Mouse (Mus musculus): Measurements from ENCODE around the gene Tsks. TPM values are rescaled to one million over a fixed set of nuclear protein-coding genes. Genes with fewer than 3 reads are reported as not detected.

The Tsks gene
- total RNA-seq, 2 experiments from 2014 or later: not detected

GRCm38 (mm10) chr7:45005321-45005992 lies 62.5 kb downstream of the Tsks start:
- no peak for DNase-seq (ENCODE audit: low spot score in 2 of 2)

- DNase-seq (ENCODE audit: low spot score in 2 of 2): no peak
Observed at GRCm38 (mm10) chr7:45006503-45006902, 63.5 kb downstream of the Tsks start.

GRCm38 (mm10) chr7:45007141-45007540 lies 64.1 kb downstream of the Tsks start:
- DNase-seq (ENCODE audit: low spot score in 2 of 2): no peak

Other genes with a start within 250 kb of the Tsks start
- gene Izumo2, start 234.5 kb upstream of the Tsks start, total RNA-seq (2021): not detected
- gene Vrk3, start 194.8 kb upstream of the Tsks start, total RNA-seq (2021): 10 to 100 TPM; 40.4 to 42.1 TPM
- gene Zfp473, start 192.2 kb upstream of the Tsks start, total RNA-seq (2021): under 1 TPM; 0.30 to 0.51 TPM
- 10 to 100 TPM; 48.5 to 52.7 TPM for gene Nup62, start 127.1 kb upstream of the Tsks start, total RNA-seq (2021)
- gene Il4i1, start 126.8 kb upstream of the Tsks start, total RNA-seq (2021): 1 to 10 TPM; 1.6 to 2.6 TPM
- 100 to 1,000 TPM; 136 to 217 TPM for gene Atf5, start 126.5 kb upstream of the Tsks start, total RNA-seq (2021)
- gene Akt1s1, start 94.2 kb upstream of the Tsks start, total RNA-seq (2021): 100 to 1,000 TPM in 1 of 2 experiments, 10 to 100 TPM in 1; 86.3 to 128 TPM
- 10 to 100 TPM; 48.1 to 60.2 TPM for gene Tbc1d17, start 94.1 kb upstream of the Tsks start, total RNA-seq (2021)
- gene Pnkp, start 86.1 kb upstream of the Tsks start, total RNA-seq (2021): 10 to 100 TPM; 33.8 to 40.8 TPM
- 100 to 1,000 TPM; 232 to 253 TPM for gene Ptov1, start 73.4 kb upstream of the Tsks start, total RNA-seq (2021)
- gene Med25, start 50.5 kb upstream of the Tsks start, total RNA-seq (2021): 10 to 100 TPM; 75.2 to 90.9 TPM
- gene Fuz, start 47.1 kb upstream of the Tsks start, total RNA-seq (2021): 10 to 100 TPM; 24.1 to 28.3 TPM
- gene Ap2a1, start 13.7 kb upstream of the Tsks start, total RNA-seq (2021): 10 to 100 TPM; 81.7 to 97.4 TPM
- 10 to 100 TPM in 1 of 2 experiments, 1 to 10 TPM in 1; 9.3 to 12.8 TPM for gene Cpt1c, start 31.6 kb downstream of the Tsks start, total RNA-seq (2021)
- gene Prmt1, start 43.4 kb downstream of the Tsks start, total RNA-seq (2021): 100 to 1,000 TPM; 203 to 216 TPM
- 100 to 1,000 TPM; 128 to 131 TPM for gene Irf3, start 54.4 kb downstream of the Tsks start, total RNA-seq (2021)
- 10 to 100 TPM; 13.9 to 14.2 TPM for gene Bcl2l12, start 55.5 kb downstream of the Tsks start, total RNA-seq (2021)
- gene Scaf1, start 73.2 kb downstream of the Tsks start, total RNA-seq (2021): 10 to 100 TPM; 75.1 to 85.9 TPM
- gene Rras, start 74.8 kb downstream of the Tsks start, total RNA-seq (2021): 100 to 1,000 TPM in 1 of 2 experiments, 10 to 100 TPM in 1; 86.9 to 106 TPM
- gene Prr12, start 109.7 kb downstream of the Tsks start, total RNA-seq (2021): 10 to 100 TPM; 30.8 to 45.3 TPM
- gene Nosip, start 119.2 kb downstream of the Tsks start, total RNA-seq (2021): 10 to 100 TPM; 44.3 to 46.8 TPM
- 10 to 100 TPM; 14.9 to 28.3 TPM for gene Prrg2, start 119.5 kb downstream of the Tsks start, total RNA-seq (2021)
- 10 to 100 TPM; 32.0 to 36.4 TPM for gene Rcn3, start 149.0 kb downstream of the Tsks start, total RNA-seq (2021)
- 100 to 1,000 TPM; 111 to 137 TPM for gene Fcgrt, start 160.6 kb downstream of the Tsks start, total RNA-seq (2021)
- gene Rps11, start 181.2 kb downstream of the Tsks start, total RNA-seq (2021): 1,000 to 10,000 TPM; 1,173 to 1,310 TPM
- gene Rpl13a, start 185.6 kb downstream of the Tsks start, total RNA-seq (2021): 1,000 to 10,000 TPM; 1,445 to 1,619 TPM
- gene Gm45713, start 193.0 kb downstream of the Tsks start, total RNA-seq (2021): not detected
- 10 to 100 TPM; 20.6 to 26.8 TPM for gene Flt3l, start 193.2 kb downstream of the Tsks start, total RNA-seq (2021)
- gene Pih1d1, start 211.1 kb downstream of the Tsks start, total RNA-seq (2021): 10 to 100 TPM; 57.3 to 58.6 TPM
- gene Aldh16a1, start 211.4 kb downstream of the Tsks start, total RNA-seq (2021): 10 to 100 TPM; 58.4 to 68.5 TPM
- under 1 TPM; 0.19 to 0.23 TPM for gene Slc17a7, start 220.7 kb downstream of the Tsks start, total RNA-seq (2021)
- gene Gfy, start 236.4 kb downstream of the Tsks start, total RNA-seq (2021): not detected
- gene Pth2, start 237.8 kb downstream of the Tsks start, total RNA-seq (2021): not detected

Measured in adrenal gland, adult 18-20 months (tissue).